Mouse (Mus musculus) naive thymus-derived CD4-positive, alpha-beta T cell, adult 5 months (primary cell): ENCODE measurements around the gene Fam186b. TPM values are rescaled to one million over a fixed set of nuclear protein-coding genes. Genes with fewer than 3 reads are reported as not detected.

Experiments
- polyA plus RNA-seq: library from polyadenylated mRNA; unstranded; fragments of 100-300 nt; shearing (Covaris generic); gene quantifications from one replicate; pipeline ENCODE4 v1.2.1, GENCODE M21; 2017

The Fam186b gene
- polyA plus RNA-seq, result 0.71 TPM

GRCm38 (mm10) chr15:99295484-99295981, at the start of gene Fam186b:
TSS of gene Fam186b (minus strand) at chr15:99295888.

GRCm38 (mm10) chr15:99294813-99295374, 794 bp downstream of the Fam186b start, which contains the start of gene Prpf40b:
TSS of gene Prpf40b (plus strand) at chr15:99295087.

GRCm38 (mm10) chr15:99251626-99252380, 43.9 kb downstream of the Fam186b start, which contains the start of gene Mcrs1:
TSS of gene Mcrs1 (minus strand) at chr15:99251961.

GRCm38 (mm10) chr15:99224208-99224911, 71.3 kb downstream of the Fam186b start, which contains the start of gene Kcnh3:
TSS of gene Kcnh3 (plus strand) at chr15:99224861.

Other genes starting within 250 kb of the Fam186b start
- not detected for gene Prph, start 240.7 kb downstream of the Fam186b start, polyA plus RNA-seq
- gene Troap, start 221.3 kb downstream of the Fam186b start, polyA plus RNA-seq, result not detected
- gene C1ql4, start 208.1 kb downstream of the Fam186b start, polyA plus RNA-seq, result not detected
- 0.37 TPM for gene Dnajc22, start 202.7 kb downstream of the Fam186b start, polyA plus RNA-seq
- 0.68 TPM for gene Spats2, start 170.0 kb downstream of the Fam186b start, polyA plus RNA-seq
- gene Kcnh3, start 71.0 kb downstream of the Fam186b start, polyA plus RNA-seq, result 1.7 TPM
- 89.8 TPM for gene Mcrs1, start 43.9 kb downstream of the Fam186b start, polyA plus RNA-seq
- gene Prpf40b, start 801 bp downstream of the Fam186b start, polyA plus RNA-seq, result 26.7 TPM
- 48.1 TPM for gene Fmnl3, start 74.6 kb upstream of the Fam186b start, polyA plus RNA-seq
- 123 TPM for gene Tmbim6, start 97.0 kb upstream of the Fam186b start, polyA plus RNA-seq
- 27.7 TPM for gene Nckap5l, start 161.9 kb upstream of the Fam186b start, polyA plus RNA-seq
- 13.2 TPM for gene Bcdin3d, start 178.8 kb upstream of the Fam186b start, polyA plus RNA-seq
- 0.02 TPM for gene Faim2, start 232.3 kb upstream of the Fam186b start, polyA plus RNA-seq